Comparison of ENCODE assay signal across 23 mouse cellular contexts in the genomic region with DNA sequence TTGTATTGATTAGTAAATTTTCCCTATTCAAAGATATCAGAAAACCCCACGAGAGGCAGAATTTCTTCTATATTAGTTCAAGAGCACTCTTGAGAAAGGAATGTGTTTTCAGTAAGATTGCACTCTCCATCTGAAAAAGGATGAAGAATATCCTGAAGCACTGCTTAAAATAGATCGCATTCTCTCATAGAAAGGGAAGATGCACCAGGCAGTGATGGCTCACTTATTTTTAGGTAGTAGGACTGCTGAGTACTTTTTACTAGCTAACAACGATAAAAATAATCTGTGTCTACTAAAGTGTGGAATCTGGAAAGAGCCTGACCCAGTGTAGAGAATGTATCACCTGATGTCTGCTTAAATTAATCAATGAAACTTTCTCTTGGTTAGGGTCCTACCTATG.
DNase-seq lines count a peak whose midpoint lies in the region; ATAC-seq and TF ChIP-seq lines count a peak whose summit lies in the region.
"Had no signal": no experiment of that assay in that cellular context is flagged by ENCODE, and none has a peak within 500 bp of the region (broad histone marks: within the 10 kb centered on the region; RNA-seq: fewer than 3 reads in every experiment).

No protein-coding gene starts in this region.

- H3K9ac ChIP-seq in forebrain, embryonic 11.5 days (ENCODE audit: low read length), result no peak overlapping the region

- 88% methylated on average over 3 of the region's 3 CpGs for WGBS in forebrain, embryonic 11.5 days
- WGBS in hindbrain, embryonic 10.5 days, result 89% methylated on average over 3 of the region's 3 CpGs

- H3K4me2 ChIP-seq in forebrain, embryonic 11.5 days (ENCODE audit: low read depth, low read length, severe bottlenecking), result no peak overlapping the region

- no peaks in the 10 kb centered on the region for H3K9me3 ChIP-seq in forebrain, embryonic 11.5 days (ENCODE audit: control insufficient read depth, low read length)
- H3K9me3 ChIP-seq in hindbrain, embryonic 10.5 days, result no peaks in the 10 kb centered on the region
- H3K9me3 ChIP-seq: G1E had no signal

- intact Hi-C loops in left cerebral cortex, adult 2 months (cut with DNase I), result no loop called here

- ATAC-seq in frontal cortex, adult (ENCODE audit: low TSS enrichment), result peak; percentile 92
- ATAC-seq in forebrain, embryonic 11.5 days (replicated peaks; ENCODE audit: low FRiP score), result no peak
- ATAC-seq: activated CD4-positive, CD25-positive, alpha-beta regulatory T cell, adult 4 months; CD4-positive, CD25-positive, alpha-beta regulatory T cell, adult 4 months; Patski had no signal

- no peaks in the 10 kb centered on the region for H3K36me3 ChIP-seq in forebrain, embryonic 11.5 days (ENCODE audit: control insufficient read depth, insufficient read depth, low read length)
- no peaks in the 10 kb centered on the region for H3K36me3 ChIP-seq in hindbrain, embryonic 10.5 days
- H3K36me3 ChIP-seq: G1E had no signal

- no peaks in the 10 kb centered on the region for H3K4me1 ChIP-seq in forebrain, embryonic 11.5 days (replicated peaks; ENCODE audit: control insufficient read depth, insufficient read depth, low read length)
- no peaks in the 10 kb centered on the region for H3K4me1 ChIP-seq in hindbrain, embryonic 10.5 days (replicated peaks)

- no peak for DNase-seq in frontal cortex, postnatal 10 days (ENCODE audit: low spot score in 2 of 2)
- no peak for DNase-seq in left cerebral cortex, adult 2 months (ENCODE audit: extremely low spot score in 1 of 2, low spot score in 2 of 2)
- DNase-seq in left cerebral cortex, adult 11 months (ENCODE audit: low spot score), result no peak
- DNase-seq in brain, adult 2 months (ENCODE audit: low read depth, low spot score), result peak; percentile 57
- peak; percentile 32 for DNase-seq in telencephalon, adult 2 months (ENCODE audit: low read depth, low spot score)
- DNase-seq in forebrain, embryonic 11.5 days (ENCODE audit: low spot score), result no peak
- no peak for DNase-seq in hindbrain, embryonic 10.5 days (ENCODE audit: low spot score)
- DNase-seq: adrenal gland, adult 2 months; adrenal gland, adult 8-10 months; adrenal gland, postnatal 10 days; adrenal gland, postnatal 14 days; adrenal gland, postnatal 25 days; adrenal gland, postnatal 36 days; B cell, adult 2 months; cerebellum, adult 11 months; cerebellum, adult 11-12 months; cerebellum, adult 18-20 months had no signal

- no peak overlapping the region for H3K4me3 ChIP-seq in left cerebral cortex, adult 2 months
- no peak overlapping the region for H3K4me3 ChIP-seq in forebrain, embryonic 11.5 days (ENCODE audit: low read depth, low read length)
- no peak overlapping the region for H3K4me3 ChIP-seq in hindbrain, embryonic 10.5 days

- H3K27me3 ChIP-seq in forebrain, embryonic 11.5 days (ENCODE audit: control insufficient read depth, insufficient read depth, low read length), result no peaks in the 10 kb centered on the region
- H3K27me3 ChIP-seq in hindbrain, embryonic 10.5 days (ENCODE audit: insufficient read depth, poor library complexity, severe bottlenecking), result no peaks in the 10 kb centered on the region
- H3K27me3 ChIP-seq: CH12.LX, Patski had no signal

- no peak for TF ChIP-seq CTCF in left cerebral cortex, adult 2 months (IDR thresholded peaks at IDR 0.05)

- peak overlapping the region; percentile 64 for H3K27ac ChIP-seq in left cerebral cortex, adult 2 months
- H3K27ac ChIP-seq in forebrain, embryonic 11.5 days (ENCODE audit: low read depth, low read length), result no peak overlapping the region
- no peak overlapping the region for H3K27ac ChIP-seq in hindbrain, embryonic 10.5 days

Comparison
In these comparisons a context has a peak if more than half of its experiments do, and no peak if none do; other contexts are left out.
1. DNase-seq: peak in brain, adult 2 months (single experiment) and telencephalon, adult 2 months (single experiment); none in frontal cortex, postnatal 10 days (0 of 2), left cerebral cortex, adult 2 months (0 of 2), left cerebral cortex, adult 11 months (single experiment), forebrain, embryonic 11.5 days (single experiment) and hindbrain, embryonic 10.5 days (single experiment).